Mouse (Mus musculus) liver, embryonic 14.5 days (tissue): ENCODE data around the gene Ifngr2. TPM values are rescaled to one million over a fixed set of nuclear protein-coding genes. Genes with fewer than 3 reads are reported as not detected.

Experiments
- ATAC-seq: fragments of 200-750 bp; cut with Nextera tagmentation; 2 replicates; pipeline ENCODE4 v1.8.0; 2017; ENCODE audit warnings: moderate number of reproducible peaks, mild to moderate bottlenecking, moderate library complexity; ENCODE audit not compliant: insufficient read depth
- DNase-seq, 3 experiments: peaks; one replicate each; pipeline ENCODE4 v3.0.0-alpha.2; 2012 to 2013; ENCODE audit warnings: low read depth in 3 of 3, low spot score in 3 of 3
- H3K27ac ChIP-seq: fragments of 300-500 bp; sonication (generic); 2 replicates; pipeline ENCODE4 v1.5.1; 2014; ENCODE audit warnings: moderate library complexity, mild to moderate bottlenecking, control low read depth, inconsistent platforms
- H3K27me3 ChIP-seq: fragments of 300-500 bp; sonication (generic); 2 replicates; pipeline ENCODE4 v1.6.1; 2014; ENCODE audit warnings: mild to moderate bottlenecking, low read length, moderate library complexity; ENCODE audit not compliant: control insufficient read depth, insufficient read depth
- H3K36me3 ChIP-seq: fragments of 300-500 bp; sonication (generic); replicated peaks from 2 replicates; pipeline ENCODE4 v1.6.1; 2014; ENCODE audit warnings: low read depth; ENCODE audit not compliant: control insufficient read depth, insufficient read depth
- H3K4me1 ChIP-seq, 2 experiments: fragments of 200-500 bp in 1 of 2; fragments of 300-500 bp in 1 of 2; sonication (generic) in 1 of 2; replicated peaks; 2 replicates each; pipeline ENCODE4 v1.6.1; 2012 to 2014; ENCODE audit warnings: antibody characterized with exemption in 1 of 2, inconsistent platforms in 1 of 2, low read length in 1 of 2; ENCODE audit not compliant: control insufficient read depth in 2 of 2, insufficient read depth in 2 of 2
- H3K4me2 ChIP-seq: fragments of 300-500 bp; sonication (generic); 2 replicates; pipeline ENCODE4 v1.6.1; 2014; ENCODE audit warnings: low read depth, mild to moderate bottlenecking, control low read depth, moderate library complexity
- H3K4me3 ChIP-seq, 2 experiments: fragments of 200-500 bp in 1 of 2; fragments of 300-500 bp in 1 of 2; sonication (generic) in 1 of 2; 2 replicates each; pipeline ENCODE4 v1.5.1; 2012 to 2014; ENCODE audit warnings: low read depth in 2 of 2, low read length in 2 of 2, mild to moderate bottlenecking in 2 of 2, control low read depth in 1 of 2, inconsistent platforms in 1 of 2, moderate library complexity in 1 of 2; ENCODE audit not compliant: insufficient read depth in 1 of 2
- H3K9ac ChIP-seq: fragments of 300-500 bp; sonication (generic); replicated peaks from 2 replicates; pipeline ENCODE4 v1.6.1; 2014; ENCODE audit warnings: mild to moderate bottlenecking, control low read depth, moderate library complexity
- H3K9me3 ChIP-seq: fragments of 300-500 bp; sonication (generic); 2 replicates; pipeline ENCODE4 v1.6.1; 2016; ENCODE audit warnings: low read length, mixed read lengths; ENCODE audit not compliant: control insufficient read depth
- CTCF ChIP-seq: IDR thresholded peaks from 2 replicates; pipeline ENCODE4 v1.5.1; 2016; ENCODE audit warnings: antibody characterized with exemption, low read depth, control low read depth
- EP300 ChIP-seq: IDR thresholded peaks from 2 replicates; pipeline ENCODE4 v1.6.1; 2016; ENCODE audit warnings: antibody characterized with exemption, low read depth
- whole genome bisulfite sequencing: fragments of 180-500 bp; shearing (Covaris S2); extraction: QIAGEN DNeasy Blood & Tissue Kit; methylation state at CpG from one replicate; pipeline ENCODE4 v1.1.7; 2014; ENCODE audit not compliant: insufficient replicate concordance; 5-methylcytosine and 5-hydroxymethylcytosine counted together
- polyA plus RNA-seq, 2 experiments: library from polyadenylated mRNA; depleted of rRNA in 1 of 2; stranded (reverse) in 1 of 2; unstranded in 1 of 2; fragments of >200 nt; fragmentation: Nextera tagmentation in 1 of 2; extraction: Ambion mirVana in 1 of 2; gene quantifications; 2 replicates each; pipeline versions ENCODE4 v1.2.1 to v1.2.3; 2012 to 2014

Ifngr2 gene
- polyA plus RNA-seq, 2 experiments, result 4.9 to 13.1 TPM

- H3K4me1 ChIP-seq, result peaks cover 17 to 30% of the 10 kb centered on the region in 2 experiments
- DNase-seq (no peak), ATAC-seq (no peak)
- H3K27me3 ChIP-seq, result no peaks in the 10 kb centered on the region
- H3K4me3 ChIP-seq, result no peak overlapping the region
- H3K9me3 ChIP-seq, result no peaks in the 10 kb centered on the region
- 81% methylated on average over 8 of the region's 8 CpGs for WGBS
- H3K27ac ChIP-seq, result no peak overlapping the region
- H3K36me3 ChIP-seq, result no peaks in the 10 kb centered on the region; the same call in none of the 2 replicates
- no peak overlapping the region for H3K9ac ChIP-seq
- H3K4me2 ChIP-seq, result no peak overlapping the region
- no peak for TF ChIP-seq CTCF
- TF ChIP-seq EP300, result no peak
These were observed 8.2 kb downstream of the Ifngr2 start for GRCm38 (mm10) chr16:91555017-91555605.

- Histone ChIP-seq H3K9me3 (no peaks in the 10 kb centered on the region), H3K4me2 (no peak overlapping the region), H3K27ac (no peak overlapping the region), H3K9ac (no peak overlapping the region), H3K27me3 (no peaks in the 10 kb centered on the region), H3K4me1 (peaks cover 9 to 19% of the 10 kb centered on the region in 2 experiments), H3K36me3 (no peaks in the 10 kb centered on the region; the same call in none of the 2 replicates), H3K4me3 (no peak overlapping the region)
- 84% methylated on average over 15 of the region's 15 CpGs for WGBS
- no peak for TF ChIP-seq CTCF
- no peak for TF ChIP-seq EP300
- ATAC-seq (no peak), DNase-seq (no peak)
These were observed 9.8 kb downstream of the Ifngr2 start for GRCm38 (mm10) chr16:91556659-91557058.

- no peak overlapping the region for H3K4me2 ChIP-seq
- DNase-seq (no peak), ATAC-seq (no peak)
- H3K36me3 ChIP-seq, result no peaks in the 10 kb centered on the region; the same call in none of the 2 replicates
- TF ChIP-seq CTCF, result no peak
- no peak for TF ChIP-seq EP300
- H3K27me3 ChIP-seq, result no peaks in the 10 kb centered on the region
- H3K9me3 ChIP-seq, result no peaks in the 10 kb centered on the region
- no peak overlapping the region for H3K4me3 ChIP-seq
- no peak overlapping the region for H3K27ac ChIP-seq
- H3K4me1 ChIP-seq, result peaks cover 4 to 14% of the 10 kb centered on the region in 2 experiments; a peak in 3 of 4 replicates
- 87% methylated on average over 7 of the region's 7 CpGs for WGBS
- no peak overlapping the region for H3K9ac ChIP-seq
These were observed 10.3 kb downstream of the Ifngr2 start for GRCm38 (mm10) chr16:91557214-91557613.

- ATAC-seq (no peak), DNase-seq (no peak)
- Histone ChIP-seq H3K27me3 (no peaks in the 10 kb centered on the region), H3K4me1 (peaks cover 4 to 14% of the 10 kb centered on the region in 2 experiments; a peak in 3 of 4 replicates), H3K4me3 (no peak overlapping the region), H3K9ac (no peak overlapping the region), H3K4me2 (no peak overlapping the region), H3K9me3 (no peaks in the 10 kb centered on the region), H3K36me3 (no peaks in the 10 kb centered on the region; the same call in none of the 2 replicates), H3K27ac (no peak overlapping the region)
- 90% methylated on average over 15 of the region's 15 CpGs for WGBS
- TF ChIP-seq EP300 (no peak), CTCF (no peak)
These were observed 10.8 kb downstream of the Ifngr2 start for GRCm38 (mm10) chr16:91557693-91558092.

- Histone ChIP-seq H3K4me3 (no peak overlapping the region), H3K36me3 (peaks cover 5% of the 10 kb centered on the region), H3K4me1 (peaks cover 13 to 15% of the 10 kb centered on the region in 2 experiments), H3K9ac (no peak overlapping the region), H3K9me3 (no peaks in the 10 kb centered on the region), H3K27ac (no peak overlapping the region), H3K4me2 (no peak overlapping the region), H3K27me3 (no peaks in the 10 kb centered on the region)
- TF ChIP-seq CTCF, result peak; percentile 82
- no peak for TF ChIP-seq EP300
- DNase-seq (no peak), ATAC-seq (no peak)
- WGBS, result 62% methylated on average over 9 of the region's 9 CpGs
These were observed 14.2 kb downstream of the Ifngr2 start for GRCm38 (mm10) chr16:91561099-91561498.
